Mouse (Mus musculus) ES-E14 (cell line): ENCODE data around the gene Dnah6.

Experiments used
- CHD2 ChIP-seq: IDR thresholded peaks from 2 replicates; pipeline ENCODE4 v1.6.1; 2014; ENCODE audit warnings: mild to moderate bottlenecking, low read depth, low read length, inconsistent platforms
- MAFK ChIP-seq: IDR thresholded peaks from 2 replicates; pipeline ENCODE4 v1.6.1; 2014; ENCODE audit warnings: mild to moderate bottlenecking, low read depth, low read length, inconsistent platforms; ENCODE audit not compliant: insufficient read depth
- ZC3H11A ChIP-seq: IDR thresholded peaks from 2 replicates; pipeline ENCODE4 v1.6.1; 2012; ENCODE audit warnings: low read depth, mild to moderate bottlenecking, inconsistent platforms, low read length, borderline replicate concordance
- ZNF384 ChIP-seq: IDR thresholded peaks from 2 replicates; pipeline ENCODE4 v1.6.1; 2012; ENCODE audit warnings: low read depth, low read length, inconsistent platforms

- TF ChIP-seq ZNF384 (no peak), ZC3H11A (no peak), CHD2 (no peak), MAFK (no peak)
Measured at GRCm38 (mm10) chr6:73210445-73210972, 10.9 kb downstream of the Dnah6 start.
